Mouse (Mus musculus) MEL (cell line): ENCODE data around the gene Jarid2. TPM values are rescaled to one million over a fixed set of nuclear protein-coding genes. Genes with fewer than 3 reads are reported as not detected.

Experiments
- DNase-seq: peaks from one replicate; pipeline ENCODE4 v3.0.0; 2011; ENCODE audit warnings: low read depth, low spot score
- H3K27ac ChIP-seq: 2 replicates; pipeline ENCODE4 v1.5.1; 2012; ENCODE audit warnings: low read depth, mild to moderate bottlenecking, control low read depth, low read length, moderate library complexity; ENCODE audit not compliant: control insufficient read depth
- H3K27me3 ChIP-seq, 2 experiments: fragments of 150-350 bp in 1 of 2; sonication (generic) in 1 of 2; 2 replicates each; pipeline ENCODE4 v1.6.1; 2012; ENCODE audit warnings: low read length in 2 of 2, mild to moderate bottlenecking in 2 of 2, improper control_type of control experiment in 1 of 2, moderate library complexity in 1 of 2; ENCODE audit not compliant: insufficient read depth in 2 of 2, control insufficient read depth in 1 of 2
- H3K36me3 ChIP-seq, 2 experiments: 2 replicates each; pipeline ENCODE4 v1.6.1; 2012 to 2014; ENCODE audit warnings: low read length in 2 of 2, improper control_type of control experiment in 1 of 2, inconsistent platforms in 1 of 2, mild to moderate bottlenecking in 1 of 2; ENCODE audit not compliant: insufficient read depth in 2 of 2, control insufficient read depth in 1 of 2
- H3K4me1 ChIP-seq, 2 experiments: fragments of 150-350 bp in 1 of 2; sonication (generic) in 1 of 2; 2 replicates each; pipeline ENCODE4 v1.6.1; 2012; ENCODE audit warnings: low read length in 2 of 2, improper control_type of control experiment in 1 of 2, mild to moderate bottlenecking in 1 of 2; ENCODE audit not compliant: insufficient read depth in 2 of 2, control insufficient read depth in 1 of 2
- H3K4me3 ChIP-seq, 2 experiments: fragments of 150-350 bp in 1 of 2; sonication (generic) in 1 of 2; 2 replicates each; pipeline ENCODE4 v1.5.1; 2012; ENCODE audit warnings: low read depth in 2 of 2, low read length in 2 of 2, mild to moderate bottlenecking in 2 of 2, moderate library complexity in 2 of 2, control low read depth in 1 of 2, improper control_type of control experiment in 1 of 2; ENCODE audit not compliant: control insufficient read depth in 1 of 2, insufficient read depth in 1 of 2
- H3K79me2 ChIP-seq: 2 replicates; pipeline ENCODE4 v1.6.1; 2012; ENCODE audit warnings: mild to moderate bottlenecking, low read length, moderate library complexity; ENCODE audit not compliant: control insufficient read depth, poor library complexity, insufficient read depth
- H3K9ac ChIP-seq: 2 replicates; pipeline ENCODE4 v1.6.1; 2012; ENCODE audit warnings: low read depth, mild to moderate bottlenecking, control low read depth, low read length, moderate library complexity; ENCODE audit not compliant: control insufficient read depth, poor library complexity, severe bottlenecking
- H3K9me3 ChIP-seq: fragments of 150-350 bp; sonication (generic); replicated peaks from 2 replicates; pipeline ENCODE4 v1.6.1; 2012; ENCODE audit warnings: mild to moderate bottlenecking, low read length, improper control_type of control experiment, moderate library complexity; ENCODE audit not compliant: insufficient read depth
- CHD2 ChIP-seq: IDR thresholded peaks from 2 replicates; pipeline ENCODE4 v1.6.1; 2011; ENCODE audit warnings: low read length, improper control_type of control experiment
- CTCF ChIP-seq, 3 experiments: IDR thresholded peaks in 2 of 3; conservative IDR thresholded peaks in 1 of 3; 2 replicates each; pipeline ENCODE4 v1.5.1; 2011 to 2012; ENCODE audit warnings: low read length in 3 of 3, low read depth in 2 of 3, mild to moderate bottlenecking in 2 of 3, improper control_type of control experiment in 1 of 3, inconsistent platforms in 1 of 3, mixed read lengths in 1 of 3, moderate library complexity in 1 of 3; ENCODE audit not compliant: control insufficient read depth in 1 of 3, insufficient read depth in 1 of 3, poor library complexity in 1 of 3, severe bottlenecking in 1 of 3
- EP300 ChIP-seq, 2 experiments: IDR thresholded peaks; 2 replicates each; pipeline ENCODE4 v1.6.1; 2011; ENCODE audit warnings: improper control_type of control experiment in 2 of 2, low read length in 2 of 2, low read depth in 1 of 2, mild to moderate bottlenecking in 1 of 2
- GATA1 ChIP-seq: IDR thresholded peaks from 2 replicates; pipeline ENCODE4 v1.6.1; 2011; ENCODE audit warnings: low read depth, low read length, improper control_type of control experiment
- HCFC1 ChIP-seq: IDR thresholded peaks from 2 replicates; pipeline ENCODE4 v1.6.1; 2012; ENCODE audit warnings: low read depth, mild to moderate bottlenecking, inconsistent platforms, low read length, improper control_type of control experiment, moderate library complexity
- JUND ChIP-seq: IDR thresholded peaks from 2 replicates; pipeline ENCODE4 v1.6.1; 2011; ENCODE audit warnings: low read depth, mild to moderate bottlenecking, improper control_type of control experiment, low read length
- KAT2A ChIP-seq: conservative IDR thresholded peaks from 2 replicates; pipeline ENCODE4 v1.6.1; 2012; ENCODE audit warnings: low read depth, low read length, improper control_type of control experiment, inconsistent platforms
- MEF2A ChIP-seq: IDR thresholded peaks from 2 replicates; pipeline ENCODE4 v1.6.1; 2014; ENCODE audit warnings: low read depth, mild to moderate bottlenecking, inconsistent platforms, low read length, improper control_type of control experiment; ENCODE audit not compliant: poor library complexity, insufficient replicate concordance, severe bottlenecking; ENCODE audit errors: extremely low read depth
- MXI1 ChIP-seq: IDR thresholded peaks from 2 replicates; pipeline ENCODE4 v1.6.1; 2011; ENCODE audit warnings: mild to moderate bottlenecking, low read depth, low read length, improper control_type of control experiment
- NELFE ChIP-seq: IDR thresholded peaks from 2 replicates; pipeline ENCODE4 v1.6.1; 2011; ENCODE audit warnings: low read depth, low read length, improper control_type of control experiment
- NRF1 ChIP-seq: IDR thresholded peaks from 2 replicates; pipeline ENCODE4 v1.6.1; 2014; ENCODE audit warnings: low read depth, mild to moderate bottlenecking, inconsistent platforms, low read length, improper control_type of control experiment, moderate library complexity; ENCODE audit not compliant: poor library complexity, insufficient read depth, severe bottlenecking
- POLR2A ChIP-seq, 2 experiments: IDR thresholded peaks; 2 replicates each; pipeline ENCODE4 v1.6.1; 2011 to 2012; ENCODE audit warnings: low read length in 2 of 2, mild to moderate bottlenecking in 2 of 2, control low read depth in 1 of 2, improper control_type of control experiment in 1 of 2, low read depth in 1 of 2, moderate library complexity in 1 of 2; ENCODE audit not compliant: control insufficient read depth in 1 of 2, insufficient read depth in 1 of 2, poor library complexity in 1 of 2
- POLR2AphosphoS2 ChIP-seq: IDR thresholded peaks from 2 replicates; pipeline ENCODE4 v1.6.1; 2011; ENCODE audit warnings: low read length, improper control_type of control experiment
- RAD21 ChIP-seq: IDR thresholded peaks from 2 replicates; pipeline ENCODE4 v1.6.1; 2011; ENCODE audit warnings: mild to moderate bottlenecking, low read depth, low read length, improper control_type of control experiment
- SIN3A ChIP-seq: IDR thresholded peaks from 2 replicates; pipeline ENCODE4 v1.6.1; 2012; ENCODE audit warnings: low read length, improper control_type of control experiment, inconsistent platforms
- SMC3 ChIP-seq: IDR thresholded peaks from 2 replicates; pipeline ENCODE4 v1.6.1; 2011; ENCODE audit warnings: low read depth, low read length, improper control_type of control experiment
- TAL1 ChIP-seq: IDR thresholded peaks from 2 replicates; pipeline ENCODE4 v1.6.1; 2012; ENCODE audit warnings: mild to moderate bottlenecking, inconsistent platforms, low read length, moderate library complexity, mixed read lengths
- TBP ChIP-seq: IDR thresholded peaks from 2 replicates; pipeline ENCODE4 v1.8.0; 2011; ENCODE audit warnings: low read depth, low read length, improper control_type of control experiment
- UBTF ChIP-seq: IDR thresholded peaks from 2 replicates; pipeline ENCODE4 v1.6.1; 2012; ENCODE audit warnings: low read depth, mild to moderate bottlenecking, inconsistent platforms, low read length, improper control_type of control experiment, moderate library complexity, borderline replicate concordance; ENCODE audit not compliant: insufficient read depth
- USF1 ChIP-seq: IDR thresholded peaks from 2 replicates; pipeline ENCODE4 v1.6.1; 2014; ENCODE audit warnings: low read depth, mild to moderate bottlenecking, inconsistent platforms, low read length, improper control_type of control experiment, moderate library complexity
- USF2 ChIP-seq, 2 experiments: IDR thresholded peaks; 2 replicates each; pipeline ENCODE4 v1.6.1; 2011 to 2012; ENCODE audit warnings: improper control_type of control experiment in 2 of 2, low read length in 2 of 2, borderline replicate concordance in 1 of 2, inconsistent platforms in 1 of 2, low read depth in 1 of 2, mild to moderate bottlenecking in 1 of 2; ENCODE audit not compliant: insufficient read depth in 1 of 2
- ZKSCAN1 ChIP-seq: IDR thresholded peaks from 2 replicates; pipeline ENCODE4 v1.6.1; 2012; ENCODE audit warnings: low read depth, mild to moderate bottlenecking, inconsistent platforms, low read length, improper control_type of control experiment, moderate library complexity
- polyA plus RNA-seq, 2 experiments: library from polyadenylated mRNA; stranded (reverse) in 1 of 2; unstranded in 1 of 2; fragments of >175 nt in 1 of 2; fragments of >200 nt in 1 of 2; gene quantifications; 2 replicates each; pipeline versions ENCODE4 v1.2.1 to v1.2.4; 2012; ENCODE audit warnings: low replicate concordance in 2 of 2, low read depth in 1 of 2; ENCODE audit not compliant: insufficient read length in 2 of 2, insufficient read depth in 1 of 2, missing spikeins in 1 of 2
- total RNA-seq: library from RNA; depleted of rRNA; stranded (reverse); fragments of 300-350 nt; gene quantifications from 2 replicates; pipeline ENCODE4 v1.2.3, GENCODE M21; 2012

The Jarid2 gene
- total and polyA plus RNA-seq, 3 experiments, result 5.4 to 76.5 (median 21.2) TPM

DNA sequence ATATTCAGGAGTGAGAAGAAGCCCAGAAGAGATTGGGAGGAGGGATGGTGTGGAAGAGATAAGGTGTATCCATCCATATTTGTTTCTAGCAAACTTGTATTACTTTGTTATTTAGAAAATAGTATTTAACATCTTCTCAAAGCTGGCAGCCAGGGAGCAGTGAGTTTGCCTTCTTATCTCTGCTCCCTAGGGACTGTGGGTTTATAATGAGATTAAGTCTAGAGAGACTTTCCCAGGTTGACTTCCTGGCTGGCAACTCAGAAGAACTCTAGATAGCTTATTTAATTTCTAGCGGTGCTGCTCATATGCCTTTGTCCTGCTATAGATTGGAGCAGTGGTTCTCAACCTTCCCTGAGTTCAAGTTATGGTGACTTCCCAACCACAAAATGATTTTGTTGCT lies 51.2 kb downstream of the Jarid2 start (continued):
- TF ChIP-seq TAL1 (no peak), MEF2A (no peak), SIN3A (peak; percentile 36; the same call in 1 of the 2 replicates), MXI1 (no peak), POLR2A (IDR thresholded peaks at IDR 0.05; ENCODE audit: control insufficient read depth in 1 of 2, insufficient read depth in 1 of 2, low read depth in 1 of 2, low read length in 2 of 2, poor library complexity in 1 of 2) (no peak), NRF1 (no peak), ZKSCAN1 (no peak), CTCF (IDR thresholded peaks at IDR 0.05 in 2 of 3, conservative IDR thresholded peaks at IDR 0.05 in 1 of 3; ENCODE audit: control insufficient read depth in 1 of 3, insufficient read depth in 1 of 3, low read depth in 2 of 3, low read length in 3 of 3, poor library complexity in 1 of 3, severe bottlenecking in 1 of 3) (no peak), NELFE (no peak), USF1 (no peak), HCFC1 (no peak), TBP (no peak), GATA1 (peak; percentile 56), USF2 (IDR thresholded peaks at IDR 0.05; ENCODE audit: borderline replicate concordance in 1 of 2, insufficient read depth in 1 of 2, low read depth in 1 of 2, low read length in 2 of 2) (no peak), UBTF (no peak), KAT2A (no peak), POLR2AphosphoS2 (no peak), RAD21 (no peak)

- TF ChIP-seq SMC3 (no peak), EP300 (IDR thresholded peaks at IDR 0.05; ENCODE audit: low read depth in 1 of 2, low read length in 2 of 2) (no peak), JUND (no peak), RAD21 (no peak), CHD2 (no peak), MEF2A (no peak), NRF1 (no peak), POLR2A (IDR thresholded peaks at IDR 0.05; ENCODE audit: control insufficient read depth in 1 of 2, insufficient read depth in 1 of 2, low read depth in 1 of 2, low read length in 2 of 2, poor library complexity in 1 of 2) (no peak), SIN3A (no peak), ZKSCAN1 (no peak), CTCF (IDR thresholded peaks at IDR 0.05 in 2 of 3, conservative IDR thresholded peaks at IDR 0.05 in 1 of 3; ENCODE audit: control insufficient read depth in 1 of 3, insufficient read depth in 1 of 3, low read depth in 2 of 3, low read length in 3 of 3, poor library complexity in 1 of 3, severe bottlenecking in 1 of 3) (no peak)
- no peak for DNase-seq
- Histone ChIP-seq H3K79me2 (no peaks in the 10 kb centered on the region), H3K27ac (no peak overlapping the region), H3K9me3 (no peaks in the 10 kb centered on the region), H3K27me3 (no peaks in the 10 kb centered on the region), H3K9ac (no peak overlapping the region), H3K4me1 (peaks cover 2 to 7% of the 10 kb centered on the region in 2 experiments; a peak in 2 of 4 replicates), H3K4me3 (no peak overlapping the region), H3K36me3 (peaks cover 1 to 10% of the 10 kb centered on the region in 2 experiments; a peak in 2 of 4 replicates)
Measured at GRCm38 (mm10) chr13:44781126-44781525, 51.9 kb downstream of the Jarid2 start.
